ENCODE assay signal across 7 mouse cellular contexts in genomic region chr14:27178560-27178920, GRCm38 (mm10).
DNase-seq lines count a peak whose midpoint lies in the region; ATAC-seq and TF ChIP-seq lines count a peak whose summit lies in the region.

No protein-coding gene starts in this region.

- H3K4me3 ChIP-seq in midbrain, postnatal 0 days (ENCODE audit: low read depth, low read length), result no peak overlapping the region
- H3K4me3 ChIP-seq in midbrain, embryonic 16.5 days (ENCODE audit: low read depth, low read length), result no peak overlapping the region
- H3K4me3 ChIP-seq in intestine, postnatal 0 days (ENCODE audit: low read depth, low read length), result no peak overlapping the region

- no peak for TF ChIP-seq CTCF in midbrain, postnatal 0 days (IDR thresholded peaks at IDR 0.05)
- TF ChIP-seq CTCF in intestine, postnatal 0 days (IDR thresholded peaks at IDR 0.05; ENCODE audit: low read depth), result no peak

- H3K9ac ChIP-seq in midbrain, postnatal 0 days (replicated peaks; ENCODE audit: low read length, poor library complexity, severe bottlenecking), result no peak overlapping the region
- no peak overlapping the region for H3K9ac ChIP-seq in midbrain, embryonic 16.5 days (ENCODE audit: low read depth, low read length)
- H3K9ac ChIP-seq in intestine, postnatal 0 days (ENCODE audit: low read depth, low read length), result no peak overlapping the region

- 66% methylated on average over 8 of the region's 8 CpGs for WGBS in midbrain, postnatal 0 days
- WGBS in midbrain, embryonic 16.5 days, result 74% methylated on average over 8 of the region's 8 CpGs
- 59% methylated on average over 8 of the region's 8 CpGs for WGBS in intestine, postnatal 0 days

- H3K27ac ChIP-seq in midbrain, postnatal 0 days (ENCODE audit: low read depth, low read length), result no peak overlapping the region
- H3K27ac ChIP-seq in midbrain, embryonic 16.5 days (ENCODE audit: low read length), result no peak overlapping the region
- no peak overlapping the region for H3K27ac ChIP-seq in intestine, postnatal 0 days (ENCODE audit: low read depth, low read length)

- peak; percentile 75 for DNase-seq in midbrain, postnatal 0 days (ENCODE audit: low spot score)
- peak; percentile 87 for DNase-seq in gastrocnemius, postnatal 14 days
- peak; percentile 75 for DNase-seq in ovary, postnatal 14 days (ENCODE audit: low spot score)
- DNase-seq in thymus, postnatal 25 days, result no peak
- DNase-seq in cerebellum, adult 11 months, result no peak

- no peaks in the 10 kb centered on the region for H3K27me3 ChIP-seq in midbrain, postnatal 0 days (ENCODE audit: insufficient read depth, low read length)
- no peaks in the 10 kb centered on the region for H3K27me3 ChIP-seq in midbrain, embryonic 16.5 days (ENCODE audit: control insufficient read depth, insufficient read depth, low read depth, low read length)
- H3K27me3 ChIP-seq in intestine, postnatal 0 days (replicated peaks; ENCODE audit: control insufficient read depth, insufficient read depth, low read length), result no peaks in the 10 kb centered on the region

- no peaks in the 10 kb centered on the region for H3K9me3 ChIP-seq in midbrain, postnatal 0 days (ENCODE audit: low read length)
- H3K9me3 ChIP-seq in midbrain, embryonic 16.5 days (replicated peaks; ENCODE audit: control insufficient read depth, low read length, poor library complexity, severe bottlenecking), result no peaks in the 10 kb centered on the region
- H3K9me3 ChIP-seq in intestine, postnatal 0 days (ENCODE audit: control insufficient read depth), result no peaks in the 10 kb centered on the region

- H3K4me1 ChIP-seq in midbrain, postnatal 0 days (ENCODE audit: insufficient read depth, low read length), result no peaks in the 10 kb centered on the region
- no peaks in the 10 kb centered on the region for H3K4me1 ChIP-seq in midbrain, embryonic 16.5 days (ENCODE audit: control insufficient read depth, insufficient read depth, low read length)
- peaks cover 4% of the 10 kb centered on the region; the same call in 1 of the 2 replicates for H3K4me1 ChIP-seq in intestine, postnatal 0 days (replicated peaks; ENCODE audit: control insufficient read depth, insufficient read depth, low read length)

- H3K36me3 ChIP-seq in midbrain, postnatal 0 days (ENCODE audit: insufficient read depth, low read length), result no peaks in the 10 kb centered on the region
- no peaks in the 10 kb centered on the region for H3K36me3 ChIP-seq in midbrain, embryonic 16.5 days (ENCODE audit: control insufficient read depth, insufficient read depth, low read length)
- no peaks in the 10 kb centered on the region for H3K36me3 ChIP-seq in intestine, postnatal 0 days (ENCODE audit: control insufficient read depth, insufficient read depth)

- 0 out of 2 replicates have a peak, but pooled peaks have one; percentile 31 for ATAC-seq in midbrain, postnatal 0 days (ENCODE audit: low FRiP score)
- ATAC-seq in midbrain, embryonic 16.5 days, result no peak
- ATAC-seq in intestine, postnatal 0 days, result peak; percentile 29; the same call in 1 of the 2 replicates

- H3K4me2 ChIP-seq in midbrain, postnatal 0 days (ENCODE audit: low read depth, low read length, poor library complexity, severe bottlenecking), result no peak overlapping the region
- H3K4me2 ChIP-seq in midbrain, embryonic 16.5 days (ENCODE audit: low read length), result no peak overlapping the region
- H3K4me2 ChIP-seq in intestine, postnatal 0 days (replicated peaks; ENCODE audit: low read depth), result no peak overlapping the region

- intact Hi-C loops in gastrocnemius, postnatal 14 days (cut with DNase I; ENCODE audit: low total_unique reads), result loop anchor here (5.0 kb wide), 1 partner anchor 141 kb away; the partner anchor contains the start of gene Il17rd

Comparison
In these comparisons a context has a peak if more than half of its experiments do, and no peak if none do; other contexts are left out.
1. DNase-seq: peak in midbrain, postnatal 0 days (single experiment), gastrocnemius, postnatal 14 days (single experiment) and ovary, postnatal 14 days (single experiment); none in thymus, postnatal 25 days (single experiment) and cerebellum, adult 11 months (single experiment).